Mouse (Mus musculus) MEL (cell line): ENCODE measurements around the gene Fbxw11. TPM values are rescaled to one million over a fixed set of nuclear protein-coding genes. Genes with fewer than 3 reads are reported as not detected.

Experiments
- DNase-seq: peaks from one replicate; pipeline ENCODE4 v3.0.0; 2011; ENCODE audit warnings: low read depth, low spot score
- H3K27ac ChIP-seq: 2 replicates; pipeline ENCODE4 v1.5.1; 2012; ENCODE audit warnings: low read depth, mild to moderate bottlenecking, control low read depth, low read length, moderate library complexity; ENCODE audit not compliant: control insufficient read depth
- H3K27me3 ChIP-seq, 2 experiments: fragments of 150-350 bp in 1 of 2; sonication (generic) in 1 of 2; 2 replicates each; pipeline ENCODE4 v1.6.1; 2012; ENCODE audit warnings: low read length in 2 of 2, mild to moderate bottlenecking in 2 of 2, improper control_type of control experiment in 1 of 2, moderate library complexity in 1 of 2; ENCODE audit not compliant: insufficient read depth in 2 of 2, control insufficient read depth in 1 of 2
- H3K36me3 ChIP-seq, 2 experiments: 2 replicates each; pipeline ENCODE4 v1.6.1; 2012 to 2014; ENCODE audit warnings: low read length in 2 of 2, improper control_type of control experiment in 1 of 2, inconsistent platforms in 1 of 2, mild to moderate bottlenecking in 1 of 2; ENCODE audit not compliant: insufficient read depth in 2 of 2, control insufficient read depth in 1 of 2
- H3K4me1 ChIP-seq, 2 experiments: fragments of 150-350 bp in 1 of 2; sonication (generic) in 1 of 2; 2 replicates each; pipeline ENCODE4 v1.6.1; 2012; ENCODE audit warnings: low read length in 2 of 2, improper control_type of control experiment in 1 of 2, mild to moderate bottlenecking in 1 of 2; ENCODE audit not compliant: insufficient read depth in 2 of 2, control insufficient read depth in 1 of 2
- H3K4me3 ChIP-seq, 2 experiments: fragments of 150-350 bp in 1 of 2; sonication (generic) in 1 of 2; 2 replicates each; pipeline ENCODE4 v1.5.1; 2012; ENCODE audit warnings: low read depth in 2 of 2, low read length in 2 of 2, mild to moderate bottlenecking in 2 of 2, moderate library complexity in 2 of 2, control low read depth in 1 of 2, improper control_type of control experiment in 1 of 2; ENCODE audit not compliant: control insufficient read depth in 1 of 2, insufficient read depth in 1 of 2
- H3K79me2 ChIP-seq: 2 replicates; pipeline ENCODE4 v1.6.1; 2012; ENCODE audit warnings: mild to moderate bottlenecking, low read length, moderate library complexity; ENCODE audit not compliant: control insufficient read depth, poor library complexity, insufficient read depth
- H3K9ac ChIP-seq: 2 replicates; pipeline ENCODE4 v1.6.1; 2012; ENCODE audit warnings: low read depth, mild to moderate bottlenecking, control low read depth, low read length, moderate library complexity; ENCODE audit not compliant: control insufficient read depth, poor library complexity, severe bottlenecking
- H3K9me3 ChIP-seq: fragments of 150-350 bp; sonication (generic); replicated peaks from 2 replicates; pipeline ENCODE4 v1.6.1; 2012; ENCODE audit warnings: mild to moderate bottlenecking, low read length, improper control_type of control experiment, moderate library complexity; ENCODE audit not compliant: insufficient read depth
- CHD1 ChIP-seq: IDR thresholded peaks from 2 replicates; pipeline ENCODE4 v1.6.1; 2012; ENCODE audit warnings: low read depth, mild to moderate bottlenecking, inconsistent platforms, low read length, improper control_type of control experiment
- CHD2 ChIP-seq: IDR thresholded peaks from 2 replicates; pipeline ENCODE4 v1.6.1; 2011; ENCODE audit warnings: low read length, improper control_type of control experiment
- GATA1 ChIP-seq: IDR thresholded peaks from 2 replicates; pipeline ENCODE4 v1.6.1; 2011; ENCODE audit warnings: low read depth, low read length, improper control_type of control experiment
- MAX ChIP-seq: IDR thresholded peaks from 2 replicates; pipeline ENCODE4 v1.6.1; 2011; ENCODE audit warnings: low read length, improper control_type of control experiment
- MEF2A ChIP-seq: IDR thresholded peaks from 2 replicates; pipeline ENCODE4 v1.6.1; 2014; ENCODE audit warnings: low read depth, mild to moderate bottlenecking, inconsistent platforms, low read length, improper control_type of control experiment; ENCODE audit not compliant: poor library complexity, insufficient replicate concordance, severe bottlenecking; ENCODE audit errors: extremely low read depth
- MXI1 ChIP-seq: IDR thresholded peaks from 2 replicates; pipeline ENCODE4 v1.6.1; 2011; ENCODE audit warnings: mild to moderate bottlenecking, low read depth, low read length, improper control_type of control experiment
- NELFE ChIP-seq: IDR thresholded peaks from 2 replicates; pipeline ENCODE4 v1.6.1; 2011; ENCODE audit warnings: low read depth, low read length, improper control_type of control experiment
- POLR2A ChIP-seq, 2 experiments: IDR thresholded peaks; 2 replicates each; pipeline ENCODE4 v1.6.1; 2011 to 2012; ENCODE audit warnings: low read length in 2 of 2, mild to moderate bottlenecking in 2 of 2, control low read depth in 1 of 2, improper control_type of control experiment in 1 of 2, low read depth in 1 of 2, moderate library complexity in 1 of 2; ENCODE audit not compliant: control insufficient read depth in 1 of 2, insufficient read depth in 1 of 2, poor library complexity in 1 of 2
- POLR2AphosphoS5 ChIP-seq: IDR thresholded peaks from 2 replicates; pipeline ENCODE4 v1.6.1; 2012; ENCODE audit warnings: low read depth, borderline replicate concordance, mild to moderate bottlenecking, inconsistent platforms, low read length, moderate library complexity, mixed read lengths
- TCF12 ChIP-seq: IDR thresholded peaks from 2 replicates; pipeline ENCODE4 v1.6.1; 2014; ENCODE audit warnings: low read depth, mild to moderate bottlenecking, inconsistent platforms, low read length, improper control_type of control experiment, moderate library complexity
- USF2 ChIP-seq, 2 experiments: IDR thresholded peaks; 2 replicates each; pipeline ENCODE4 v1.6.1; 2011 to 2012; ENCODE audit warnings: improper control_type of control experiment in 2 of 2, low read length in 2 of 2, borderline replicate concordance in 1 of 2, inconsistent platforms in 1 of 2, low read depth in 1 of 2, mild to moderate bottlenecking in 1 of 2; ENCODE audit not compliant: insufficient read depth in 1 of 2
- ZMIZ1 ChIP-seq: IDR thresholded peaks from 2 replicates; pipeline ENCODE4 v1.6.1; 2012; ENCODE audit warnings: low read depth, mild to moderate bottlenecking, inconsistent platforms, low read length, improper control_type of control experiment, moderate library complexity
- ZNF384 ChIP-seq: IDR thresholded peaks from 2 replicates; pipeline ENCODE4 v1.6.1; 2012; ENCODE audit warnings: low read depth, mild to moderate bottlenecking, inconsistent platforms, low read length, improper control_type of control experiment
- polyA plus RNA-seq, 2 experiments: library from polyadenylated mRNA; stranded (reverse) in 1 of 2; unstranded in 1 of 2; fragments of >175 nt in 1 of 2; fragments of >200 nt in 1 of 2; gene quantifications; 2 replicates each; pipeline versions ENCODE4 v1.2.1 to v1.2.4; 2012; ENCODE audit warnings: low replicate concordance in 2 of 2, low read depth in 1 of 2; ENCODE audit not compliant: insufficient read length in 2 of 2, insufficient read depth in 1 of 2, missing spikeins in 1 of 2
- total RNA-seq: library from RNA; depleted of rRNA; stranded (reverse); fragments of 300-350 nt; gene quantifications from 2 replicates; pipeline ENCODE4 v1.2.3, GENCODE M21; 2012

The Fbxw11 gene
- total and polyA plus RNA-seq, 3 experiments = 35.4 to 98.5 (median 53.5) TPM

DNA sequence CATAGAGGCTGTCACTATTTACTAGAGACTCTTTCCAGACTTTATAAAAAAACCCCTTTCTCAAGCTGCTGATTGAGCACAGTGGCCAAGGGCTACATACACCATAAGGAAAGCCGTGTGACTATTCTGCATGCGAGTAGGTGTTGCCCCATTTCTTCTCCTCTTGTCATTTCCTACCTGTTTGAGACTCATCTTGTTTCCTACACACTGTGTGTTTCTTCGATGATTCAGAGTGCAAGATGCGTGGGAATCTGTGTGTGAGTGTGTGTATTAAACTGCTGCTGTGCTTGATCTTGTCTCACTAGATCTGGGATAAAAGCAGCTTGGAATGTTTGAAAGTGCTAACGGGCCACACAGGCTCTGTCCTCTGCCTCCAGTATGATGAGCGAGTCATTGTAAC is 90.7 kb downstream of the Fbxw11 start:
- no peaks in the 10 kb centered on the region for H3K79me2 ChIP-seq
- no peak overlapping the region for H3K27ac ChIP-seq
- peaks cover 0 to 17% of the 10 kb centered on the region in 2 experiments; a peak in 2 of 4 replicates for H3K36me3 ChIP-seq
- H3K27me3 ChIP-seq = no peaks in the 10 kb centered on the region
- no peak overlapping the region for H3K4me3 ChIP-seq
- TF ChIP-seq CHD2 = no peak
- TF ChIP-seq CHD1 = no peak
- no peak for TF ChIP-seq GATA1
- no peak for TF ChIP-seq MEF2A
- TF ChIP-seq MXI1 = no peak
- H3K4me1 ChIP-seq = no peaks in the 10 kb centered on the region; a peak in 1 of 4 replicates
- no peak for DNase-seq
- H3K9me3 ChIP-seq = no peaks in the 10 kb centered on the region
- no peak overlapping the region for H3K9ac ChIP-seq

DNA sequence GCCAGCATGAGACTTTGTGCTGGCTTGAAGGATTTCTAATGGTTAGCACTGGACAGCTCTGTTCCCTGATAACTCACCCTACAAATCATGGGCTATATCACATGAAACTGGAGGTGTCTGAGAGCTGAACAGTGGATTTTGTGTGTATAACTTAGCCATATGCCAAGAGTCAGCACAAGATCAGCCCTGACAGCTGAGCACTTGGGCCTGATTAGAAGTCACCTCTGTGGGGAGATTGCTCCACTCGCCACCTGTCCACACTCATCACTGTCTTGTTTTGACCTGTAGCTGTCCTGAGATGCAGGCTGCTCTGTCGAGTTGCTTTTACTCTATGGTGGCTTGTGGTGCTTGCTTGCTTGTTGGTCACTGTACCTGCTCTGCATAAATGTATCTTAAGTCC is 93.8 kb downstream of the Fbxw11 start:
- H3K4me3 ChIP-seq = no peak overlapping the region
- TF ChIP-seq NELFE = no peak
- TF ChIP-seq, all 39 proteins: peak for 0
- peaks cover 0 to 26% of the 10 kb centered on the region in 2 experiments; a peak in 2 of 4 replicates for H3K36me3 ChIP-seq

GRCm38 (mm10) chr11:32737729-32738128 is 95.2 kb downstream of the Fbxw11 start:
- Histone ChIP-seq H3K4me1 (no peaks in the 10 kb centered on the region; a peak in 1 of 4 replicates), H3K4me3 (no peak overlapping the region), H3K36me3 (peaks cover 0 to 27% of the 10 kb centered on the region in 2 experiments; a peak in 2 of 4 replicates), H3K9me3 (no peaks in the 10 kb centered on the region), H3K9ac (no peak overlapping the region), H3K27ac (no peak overlapping the region), H3K79me2 (no peaks in the 10 kb centered on the region; the same call in 1 of the 2 replicates), H3K27me3 (no peaks in the 10 kb centered on the region)
- DNase-seq = no peak
- TF ChIP-seq NELFE (no peak), POLR2A (IDR thresholded peaks at IDR 0.05; ENCODE audit: control insufficient read depth in 1 of 2, insufficient read depth in 1 of 2, low read depth in 1 of 2, low read length in 2 of 2, poor library complexity in 1 of 2) (no peak), ZNF384 (no peak), TCF12 (no peak), MEF2A (no peak), POLR2AphosphoS5 (no peak), USF2 (IDR thresholded peaks at IDR 0.05; ENCODE audit: borderline replicate concordance in 1 of 2, insufficient read depth in 1 of 2, low read depth in 1 of 2, low read length in 2 of 2) (no peak), MAX (no peak), ZMIZ1 (no peak), CHD1 (no peak)
- TF ChIP-seq, all 39 proteins: peak for 0

More for the DNA sequence above, 93.8 kb downstream of the Fbxw11 start:
- Histone ChIP-seq H3K4me1 (no peaks in the 10 kb centered on the region; a peak in 1 of 4 replicates), H3K79me2 (no peaks in the 10 kb centered on the region; the same call in 1 of the 2 replicates), H3K27ac (no peak overlapping the region), H3K9ac (no peak overlapping the region), H3K27me3 (no peaks in the 10 kb centered on the region), H3K9me3 (no peaks in the 10 kb centered on the region)
- DNase-seq = no peak
